Mouse (Mus musculus): Measurements from ENCODE around the gene Tifa. TPM values are rescaled to one million over a fixed set of nuclear protein-coding genes. Genes with fewer than 3 reads are reported as not detected.
A peak's percentile ranks its signal among the peaks of the same experiment; 100 is the strongest.

The Tifa gene
- polyA plus RNA-seq (2016; fragmentation: Nextera tagmentation; extraction: Ambion mirVana): 3.4 and 3.7 TPM in 2 replicates

DNA sequence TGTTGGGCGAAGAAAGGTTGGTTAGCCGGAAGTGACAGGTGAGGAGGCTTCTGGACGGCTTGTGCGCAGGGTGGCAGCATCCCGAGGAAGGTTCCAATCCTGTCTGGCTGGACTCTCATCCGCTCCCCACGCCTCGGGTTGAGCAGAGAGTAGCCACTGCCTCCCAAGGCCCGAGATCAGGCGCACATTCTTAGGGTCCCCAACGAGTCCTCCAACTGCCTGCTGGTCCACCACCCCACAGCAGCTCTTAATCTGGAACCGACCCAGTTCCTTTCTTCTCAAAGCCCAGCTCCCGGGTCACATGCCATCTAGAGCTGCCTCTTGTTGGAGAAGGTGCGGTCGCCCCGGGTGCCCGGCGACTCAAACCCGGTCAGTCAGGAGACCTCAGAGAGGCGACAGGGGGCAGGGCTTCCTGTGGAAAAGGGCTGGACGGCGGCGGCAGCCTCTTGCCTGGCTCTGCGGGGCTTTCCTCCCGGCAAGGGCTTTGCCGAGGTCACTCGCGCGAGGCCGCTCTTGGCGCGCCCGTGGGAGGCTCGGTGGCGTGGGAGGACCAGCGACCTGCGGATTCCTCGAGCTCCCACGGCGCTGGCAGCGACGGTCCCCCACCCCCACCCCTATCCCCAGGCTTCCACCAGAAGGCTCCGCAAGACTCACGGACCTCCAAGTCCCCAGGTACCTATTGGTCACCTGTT is at the start of gene Tifa:
Gene Tifa (plus strand): TSS at position 306 of the 692 bp plus-strand sequence.
- Histone ChIP-seq H3K9ac (peak within 1 kb of the TSS; percentile 59), H3K9me3 (replicated peaks) (no peaks in the 10 kb centered on the region), H3K27me3 (peaks cover 50% of the 10 kb centered on the region), H3K36me3 (no peaks in the 10 kb centered on the region), H3K4me2 (replicated peaks) (peak within 1 kb of the TSS; percentile 96), H3K4me3 (peak within 1 kb of the TSS; percentile 49), H3K4me1 (peaks cover 21% of the 10 kb centered on the region), H3K27ac (no peak within 1 kb of the TSS)
- under 1% methylated on average over 33 of the region's 44 CpGs for WGBS
- ATAC-seq (ENCODE audit: low FRiP score): peak; percentile 60

DNA sequence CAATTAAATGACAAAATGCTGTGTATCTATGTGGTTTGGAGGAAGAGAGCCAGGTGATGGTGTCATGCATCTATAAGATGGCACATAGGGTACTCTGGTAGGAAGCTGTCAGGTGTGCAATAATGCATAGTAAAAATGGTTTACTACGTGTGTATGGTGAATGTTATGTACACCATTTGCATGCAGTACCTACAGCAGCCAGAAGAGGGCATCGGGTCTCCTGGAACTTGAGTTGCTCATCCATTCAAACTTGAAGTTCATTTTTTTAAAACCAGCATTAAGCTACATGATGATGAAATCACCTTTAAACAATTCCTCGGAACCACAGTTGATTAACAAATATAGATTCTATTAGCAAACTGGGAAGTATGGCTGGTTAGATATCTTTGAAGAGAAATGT is 48.1 kb upstream of the Tifa start:
- Histone ChIP-seq H3K27ac (no peak overlapping the region), H3K36me3 (no peaks in the 10 kb centered on the region), H3K9me3 (replicated peaks) (no peaks in the 10 kb centered on the region), H3K4me3 (no peak overlapping the region), H3K4me2 (replicated peaks) (no peak overlapping the region), H3K4me1 (peaks cover 13% of the 10 kb centered on the region), H3K9ac (no peak overlapping the region), H3K27me3 (peaks cover 6% of the 10 kb centered on the region)
- no peak for ATAC-seq (ENCODE audit: low FRiP score)
- 95% methylated on average over 3 of the region's 3 CpGs for WGBS

DNA sequence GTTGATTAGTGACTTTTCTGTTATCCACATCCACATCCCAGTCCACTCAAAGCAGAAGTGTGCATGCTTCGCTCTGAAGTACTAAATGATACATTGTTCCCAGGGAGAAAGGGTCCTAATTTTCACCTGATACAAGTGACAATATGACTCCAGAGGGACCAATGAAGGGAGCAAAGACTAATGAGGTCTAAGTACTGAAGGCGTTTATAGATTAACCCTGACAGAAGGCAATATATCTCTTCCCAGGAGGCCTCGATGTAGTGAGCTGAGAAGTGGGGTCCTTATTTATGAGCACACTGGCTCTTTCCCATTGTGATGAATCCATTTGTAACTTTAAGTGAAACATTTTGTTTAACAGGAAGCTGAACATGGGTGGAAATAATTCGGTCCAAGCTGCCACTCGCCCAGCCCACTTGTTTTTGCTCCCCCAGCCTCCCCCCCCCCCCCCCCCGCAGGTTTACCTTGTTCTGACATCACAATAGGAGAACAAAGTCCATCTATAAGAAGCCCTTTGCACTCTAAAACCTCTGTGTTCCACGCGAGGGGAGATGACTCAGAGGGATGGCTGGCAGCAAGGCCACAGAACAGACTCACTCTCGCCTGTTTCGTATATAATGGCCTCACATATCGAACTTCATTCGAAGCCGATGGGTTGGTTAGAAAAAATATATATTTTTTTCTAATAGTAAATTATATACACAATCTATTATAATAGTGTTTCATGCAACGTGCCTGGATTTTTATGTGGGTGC is 45.8 kb upstream of the Tifa start:
- ATAC-seq (ENCODE audit: low FRiP score): no peak
- no peak overlapping the region for H3K4me2 ChIP-seq (replicated peaks)
- no peaks in the 10 kb centered on the region for H3K36me3 ChIP-seq
- H3K4me1 ChIP-seq: peaks cover 23% of the 10 kb centered on the region
- H3K4me3 ChIP-seq: no peak overlapping the region
- no peaks in the 10 kb centered on the region for H3K9me3 ChIP-seq (replicated peaks)
- H3K27ac ChIP-seq: no peak overlapping the region
- H3K27me3 ChIP-seq: peaks cover 12% of the 10 kb centered on the region
- WGBS: 66% methylated on average over 14 of the region's 14 CpGs
- H3K9ac ChIP-seq: no peak overlapping the region

DNA sequence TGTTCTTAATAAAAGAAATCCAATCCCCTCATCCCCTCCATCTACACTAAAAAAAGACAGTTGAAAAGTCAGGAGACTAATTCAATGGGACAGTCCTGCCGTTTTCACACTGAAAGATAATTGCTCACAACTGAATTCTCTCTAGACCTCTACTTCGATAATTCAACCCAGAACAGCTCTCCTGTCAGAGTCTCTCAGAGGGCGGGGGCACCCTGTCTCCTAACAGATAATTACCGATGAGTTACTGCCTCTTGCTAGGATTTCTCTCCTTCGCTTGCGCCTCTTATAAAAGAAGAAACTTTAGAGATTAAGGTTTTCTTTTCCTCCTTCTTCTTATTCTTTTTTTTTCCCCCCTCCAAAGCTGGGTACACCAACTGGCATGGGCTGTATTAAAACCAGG is 44.1 kb upstream of the Tifa start:
- no peak overlapping the region; the same call in 1 of the 2 replicates for H3K4me2 ChIP-seq (replicated peaks)
- 27% methylated on average over 6 of the region's 6 CpGs for WGBS
- no peaks in the 10 kb centered on the region for H3K9me3 ChIP-seq (replicated peaks)
- no peaks in the 10 kb centered on the region for H3K36me3 ChIP-seq
- H3K4me1 ChIP-seq: peaks cover 38% of the 10 kb centered on the region
- no peak for ATAC-seq (ENCODE audit: low FRiP score)
- no peak overlapping the region for H3K4me3 ChIP-seq
- 0 out of 2 replicates have a peak overlapping the region, but pooled peaks have one; percentile 57 for H3K27ac ChIP-seq
- H3K9ac ChIP-seq: no peak overlapping the region
- H3K27me3 ChIP-seq: peaks cover 12% of the 10 kb centered on the region

DNA sequence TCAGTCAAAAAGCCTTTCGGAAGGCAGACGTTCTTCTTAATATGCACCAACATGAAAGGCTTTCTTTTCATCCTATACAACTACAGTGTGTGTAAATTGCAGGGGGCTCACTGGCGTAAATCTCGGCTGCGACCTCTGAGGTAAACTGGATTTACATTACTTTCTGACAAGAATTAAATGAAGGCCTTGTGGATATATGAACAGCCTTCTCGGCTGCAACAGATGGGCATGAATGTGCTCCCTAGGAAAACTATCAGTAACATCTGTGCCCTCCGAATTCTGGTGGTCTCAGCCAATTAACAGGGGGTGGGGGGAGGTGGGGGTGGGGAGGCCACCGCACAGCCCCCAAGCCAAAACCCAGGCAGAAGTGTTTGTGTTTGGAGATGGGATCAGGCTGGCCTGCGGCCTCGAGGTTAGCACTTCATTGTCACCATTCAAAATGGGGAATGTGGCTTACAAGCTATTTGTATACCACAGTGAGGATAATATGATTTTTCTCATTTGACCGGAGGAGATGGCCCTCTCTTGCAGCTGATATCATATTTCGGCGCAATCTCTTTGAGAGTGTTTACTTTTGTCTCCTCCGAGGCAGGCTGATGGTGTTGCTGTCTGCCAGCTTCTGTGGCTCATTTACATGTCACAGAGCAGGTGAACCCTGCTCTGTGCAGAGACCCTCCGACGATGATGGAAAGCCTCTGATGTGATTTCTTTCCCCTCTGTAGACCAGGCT is 43.5 kb upstream of the Tifa start:
- H3K27me3 ChIP-seq: peaks cover 16% of the 10 kb centered on the region
- H3K36me3 ChIP-seq: no peaks in the 10 kb centered on the region
- peaks cover 40% of the 10 kb centered on the region for H3K4me1 ChIP-seq
- H3K4me3 ChIP-seq: no peak overlapping the region
- H3K9ac ChIP-seq: no peak overlapping the region
- peak overlapping the region; percentile 57 for H3K27ac ChIP-seq
- no peaks in the 10 kb centered on the region for H3K9me3 ChIP-seq (replicated peaks)
- H3K4me2 ChIP-seq (replicated peaks): no peak overlapping the region; the same call in 1 of the 2 replicates
- peak; percentile 51; the same call in 1 of the 2 replicates for ATAC-seq (ENCODE audit: low FRiP score)
- WGBS: 11% methylated on average over 16 of the region's 16 CpGs

DNA sequence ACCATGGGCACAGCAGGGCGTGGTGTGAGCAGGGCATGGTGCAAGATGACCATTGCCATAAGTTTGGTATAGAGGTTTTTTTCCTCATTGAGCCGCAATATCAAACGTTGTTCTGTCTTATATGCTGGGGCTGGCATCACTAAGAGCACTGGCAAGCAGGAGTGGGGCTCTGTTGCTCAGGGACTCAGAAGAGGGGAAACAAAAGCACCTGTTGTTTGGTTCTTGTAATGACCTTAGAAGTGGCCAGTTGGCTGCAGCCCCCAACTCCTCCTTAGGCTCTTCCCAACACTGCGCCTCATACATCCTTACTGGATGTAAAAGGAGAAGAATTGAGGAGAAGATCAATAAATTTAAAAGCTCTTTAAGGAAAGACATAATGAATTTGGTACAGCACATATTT is 41.0 kb upstream of the Tifa start:
- 0 out of 2 replicates have a peak, but pooled peaks have one; percentile 18 for ATAC-seq (ENCODE audit: low FRiP score)
- H3K4me3 ChIP-seq: no peak overlapping the region
- 39% methylated on average over 4 of the region's 4 CpGs for WGBS
- H3K27me3 ChIP-seq: peaks cover 33% of the 10 kb centered on the region
- H3K9me3 ChIP-seq (replicated peaks): no peaks in the 10 kb centered on the region
- H3K9ac ChIP-seq: no peak overlapping the region
- H3K27ac ChIP-seq: peak overlapping the region; percentile 79
- H3K4me2 ChIP-seq (replicated peaks): peak overlapping the region; percentile 50
- no peaks in the 10 kb centered on the region for H3K36me3 ChIP-seq
- H3K4me1 ChIP-seq: peaks cover 40% of the 10 kb centered on the region

DNA sequence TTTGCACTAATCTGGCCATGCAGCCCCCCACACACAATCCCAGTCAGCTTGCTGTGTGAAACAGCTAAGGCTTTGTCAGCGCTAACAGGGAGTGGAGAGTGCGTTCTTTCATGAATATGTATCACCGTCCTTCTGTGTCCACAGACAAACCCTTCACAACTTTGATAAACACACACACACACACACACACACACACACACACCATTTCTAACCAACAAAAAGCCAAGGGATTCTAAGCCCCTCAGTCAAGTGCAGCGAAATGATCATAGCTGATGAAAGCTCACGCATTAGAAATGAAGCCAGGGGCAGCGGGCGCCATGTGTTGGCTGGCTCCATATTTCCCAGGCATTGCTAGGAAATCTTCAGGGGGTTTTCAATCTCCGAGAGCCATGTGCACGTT is 40.3 kb upstream of the Tifa start:
- peaks cover 39% of the 10 kb centered on the region for H3K27me3 ChIP-seq
- 6% methylated on average over 9 of the region's 9 CpGs for WGBS
- H3K9ac ChIP-seq: no peak overlapping the region; the same call in 1 of the 2 replicates
- H3K4me1 ChIP-seq: peaks cover 40% of the 10 kb centered on the region
- peak overlapping the region; percentile 50 for H3K4me2 ChIP-seq (replicated peaks)
- H3K9me3 ChIP-seq (replicated peaks): no peaks in the 10 kb centered on the region
- H3K27ac ChIP-seq: peak overlapping the region; percentile 79
- ATAC-seq (ENCODE audit: low FRiP score): peak; percentile 82
- no peaks in the 10 kb centered on the region for H3K36me3 ChIP-seq
- H3K4me3 ChIP-seq: peak overlapping the region; percentile 15

DNA sequence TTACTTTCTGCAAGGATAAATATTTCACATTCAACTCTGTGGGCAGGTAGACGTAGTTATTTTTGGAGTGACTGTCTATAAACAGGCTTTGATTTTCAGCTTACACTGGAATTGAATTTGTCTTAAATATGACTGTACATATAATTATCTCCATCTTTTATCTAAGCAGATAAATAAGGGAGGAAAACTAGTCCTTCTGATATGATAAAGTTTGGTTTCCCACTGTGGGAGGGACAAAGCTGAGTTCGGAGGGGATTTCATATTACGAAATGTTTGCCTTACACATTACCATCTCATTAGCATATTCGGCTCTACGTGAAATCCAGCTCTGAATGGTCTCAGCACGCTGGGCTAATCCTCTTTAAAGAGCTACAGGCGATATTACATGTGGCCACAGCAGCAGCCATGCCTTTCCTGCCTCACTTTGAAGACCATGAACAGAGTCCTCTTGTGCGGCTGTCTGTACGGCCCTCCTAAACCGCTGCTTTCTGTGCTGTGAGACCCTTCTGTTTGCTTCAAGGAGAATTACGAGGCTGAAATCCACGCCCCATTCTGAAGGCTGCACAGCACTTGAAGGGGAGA is 39.5 kb upstream of the Tifa start:
- Histone ChIP-seq H3K27ac (peak overlapping the region; percentile 55; the same call in 1 of the 2 replicates), H3K27me3 (peaks cover 45% of the 10 kb centered on the region)
- ATAC-seq (ENCODE audit: low FRiP score): peak; percentile 52; the same call in 1 of the 2 replicates

GRCm38 (mm10) chr3:127756458-127756857 is 33.1 kb upstream of the Tifa start:
- no peak for ATAC-seq (ENCODE audit: low FRiP score)
- WGBS: 84% methylated on average over 6 of the region's 6 CpGs

More for the DNA sequence above, 39.5 kb upstream of the Tifa start:
- Histone ChIP-seq H3K4me3 (no peak overlapping the region), H3K36me3 (no peaks in the 10 kb centered on the region), H3K9ac (no peak overlapping the region), H3K4me2 (replicated peaks) (peak overlapping the region; percentile 50), H3K4me1 (peaks cover 40% of the 10 kb centered on the region), H3K9me3 (replicated peaks) (no peaks in the 10 kb centered on the region)
- 7% methylated on average over 12 of the region's 12 CpGs for WGBS

DNA sequence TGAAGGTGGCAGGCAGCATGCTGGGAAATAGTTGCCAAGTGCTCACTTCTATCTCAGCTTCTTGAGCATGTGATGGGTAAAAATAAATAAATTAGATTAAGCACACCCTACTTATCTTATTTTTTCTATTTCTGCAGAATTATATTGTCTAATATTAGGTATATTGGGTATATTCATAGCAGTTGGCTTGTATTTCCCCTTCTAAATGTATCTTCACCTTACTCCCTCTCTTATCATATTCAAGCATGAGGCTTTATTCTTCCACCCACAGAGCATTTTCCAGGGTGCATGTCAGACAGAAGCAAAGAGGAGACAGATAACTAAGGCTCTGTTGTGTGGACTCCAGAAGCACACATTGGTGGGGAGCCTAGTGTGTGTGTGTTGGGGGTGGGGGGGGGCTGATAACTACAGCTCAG is 31.7 kb upstream of the Tifa start:
- peaks cover 72% of the 10 kb centered on the region for H3K27me3 ChIP-seq
- H3K36me3 ChIP-seq: no peaks in the 10 kb centered on the region
- H3K4me2 ChIP-seq (replicated peaks): no peak overlapping the region
- no peak overlapping the region for H3K4me3 ChIP-seq
- H3K9ac ChIP-seq: no peak overlapping the region
- ATAC-seq (ENCODE audit: low FRiP score): no peak
- no peak overlapping the region for H3K27ac ChIP-seq
- peaks cover 7% of the 10 kb centered on the region for H3K4me1 ChIP-seq
- no peaks in the 10 kb centered on the region for H3K9me3 ChIP-seq (replicated peaks)

More at GRCm38 (mm10) chr3:127756458-127756857, 33.1 kb upstream of the Tifa start:
- no peak overlapping the region for H3K4me2 ChIP-seq (replicated peaks)
- H3K27ac ChIP-seq: no peak overlapping the region
- no peak overlapping the region for H3K9ac ChIP-seq
- H3K27me3 ChIP-seq: peaks cover 70% of the 10 kb centered on the region
- no peaks in the 10 kb centered on the region for H3K36me3 ChIP-seq
- peaks cover 7% of the 10 kb centered on the region for H3K4me1 ChIP-seq
- no peaks in the 10 kb centered on the region for H3K9me3 ChIP-seq (replicated peaks)
- H3K4me3 ChIP-seq: no peak overlapping the region

DNA sequence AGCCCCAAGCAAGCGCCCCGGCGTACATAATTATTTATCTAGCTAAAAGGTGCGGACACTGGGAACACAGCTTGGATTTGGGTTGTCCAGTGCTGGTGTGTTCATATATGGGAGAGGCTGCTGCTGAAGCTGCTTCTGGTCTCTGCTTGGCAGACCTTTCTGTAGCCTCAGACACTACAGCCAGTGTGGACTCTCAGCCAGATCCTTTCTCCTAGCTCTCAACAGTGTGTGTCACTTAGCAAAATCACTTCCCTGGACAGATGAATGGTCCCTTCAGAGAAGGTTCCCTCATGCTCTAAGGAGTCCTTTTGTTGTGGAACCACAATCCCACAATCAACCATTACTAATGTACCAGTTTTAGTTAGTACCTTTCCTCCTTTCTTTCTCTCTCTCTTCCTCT is 30.8 kb upstream of the Tifa start:
- Histone ChIP-seq H3K36me3 (no peaks in the 10 kb centered on the region), H3K27me3 (peaks cover 65% of the 10 kb centered on the region), H3K9me3 (replicated peaks) (no peaks in the 10 kb centered on the region), H3K4me1 (peaks cover 7% of the 10 kb centered on the region), H3K27ac (no peak overlapping the region), H3K4me2 (replicated peaks) (no peak overlapping the region), H3K4me3 (no peak overlapping the region), H3K9ac (no peak overlapping the region)
- WGBS: 30% methylated on average over 4 of the region's 4 CpGs
- ATAC-seq (ENCODE audit: low FRiP score): peak; percentile 48

- no peak overlapping the region for H3K9ac ChIP-seq
- no peaks in the 10 kb centered on the region for H3K9me3 ChIP-seq (replicated peaks)
- no peak overlapping the region for H3K4me3 ChIP-seq
- 16% methylated on average over 8 of the region's 8 CpGs for WGBS
- no peaks in the 10 kb centered on the region for H3K36me3 ChIP-seq
- 0 out of 2 replicates have a peak, but pooled peaks have one; percentile 57 for ATAC-seq (ENCODE audit: low FRiP score)
- H3K27ac ChIP-seq: no peak overlapping the region
- H3K27me3 ChIP-seq: peaks cover 64% of the 10 kb centered on the region
- H3K4me1 ChIP-seq: peaks cover 7% of the 10 kb centered on the region
- no peak overlapping the region for H3K4me2 ChIP-seq (replicated peaks)
These were observed 30.4 kb upstream of the Tifa start for GRCm38 (mm10) chr3:127759212-127759611.

All from hindbrain, embryonic 12.5 days (tissue).